Mouse (Mus musculus): ENCODE results near the gene Rbpms2. TPM values are rescaled to one million over a fixed set of nuclear protein-coding genes. Genes with fewer than 3 reads are reported as not detected.

Rbpms2 gene
- total and polyA plus RNA-seq, 2 experiments = 9.8 to 110 TPM

- Histone ChIP-seq H3K36me3 (ENCODE audit: control insufficient read depth, insufficient read depth, low read length) (peaks cover 18% of the 10 kb centered on the region), H3K9ac (ENCODE audit: low read depth, low read length) (no peak overlapping the region), H3K79me2 (ENCODE audit: control insufficient read depth, insufficient read depth, low read length) (no peaks in the 10 kb centered on the region; the same call in 1 of the 2 replicates), H3K27me3 (ENCODE audit: control insufficient read depth, insufficient read depth, low read length) (no peaks in the 10 kb centered on the region), H3K4me1 (ENCODE audit: control insufficient read depth, insufficient read depth, low read length) (no peaks in the 10 kb centered on the region; the same call in 1 of the 2 replicates), H3K4me3 (ENCODE audit: insufficient read depth, low read depth, low read length) (no peak overlapping the region), H3K27ac (replicated peaks; ENCODE audit: insufficient read depth, low read depth, low read length) (no peak overlapping the region)
- TF ChIP-seq POLR2A (IDR thresholded peaks at IDR 0.05; ENCODE audit: extremely low read depth, insufficient read depth, low read length) (no peak), CTCF (IDR thresholded peaks at IDR 0.05; ENCODE audit: low read depth, low read length) (no peak)
- WGBS = 65% methylated on average over 3 of the region's 3 CpGs
- peak; percentile 43 for DNase-seq (ENCODE audit: extremely low read depth, low read depth, low spot score)
These were observed 66.2 kb downstream of the Rbpms2 start for GRCm38 (mm10) chr9:65695646-65696045.

- Histone ChIP-seq H3K9ac (ENCODE audit: low read depth, low read length) (no peak overlapping the region), H3K4me1 (ENCODE audit: control insufficient read depth, insufficient read depth, low read length) (no peaks in the 10 kb centered on the region; the same call in 1 of the 2 replicates), H3K27ac (replicated peaks; ENCODE audit: insufficient read depth, low read depth, low read length) (no peak overlapping the region), H3K36me3 (ENCODE audit: control insufficient read depth, insufficient read depth, low read length) (peaks cover 18% of the 10 kb centered on the region), H3K4me3 (ENCODE audit: insufficient read depth, low read depth, low read length) (no peak overlapping the region), H3K27me3 (ENCODE audit: control insufficient read depth, insufficient read depth, low read length) (no peaks in the 10 kb centered on the region), H3K79me2 (ENCODE audit: control insufficient read depth, insufficient read depth, low read length) (no peaks in the 10 kb centered on the region; the same call in 1 of the 2 replicates)
- peak; percentile 51 for DNase-seq (ENCODE audit: extremely low read depth, low read depth, low spot score)
- TF ChIP-seq CTCF (IDR thresholded peaks at IDR 0.05; ENCODE audit: low read depth, low read length) (no peak), POLR2A (IDR thresholded peaks at IDR 0.05; ENCODE audit: extremely low read depth, insufficient read depth, low read length) (no peak)
These were observed 66.9 kb downstream of the Rbpms2 start for GRCm38 (mm10) chr9:65696337-65696736.

DNA sequence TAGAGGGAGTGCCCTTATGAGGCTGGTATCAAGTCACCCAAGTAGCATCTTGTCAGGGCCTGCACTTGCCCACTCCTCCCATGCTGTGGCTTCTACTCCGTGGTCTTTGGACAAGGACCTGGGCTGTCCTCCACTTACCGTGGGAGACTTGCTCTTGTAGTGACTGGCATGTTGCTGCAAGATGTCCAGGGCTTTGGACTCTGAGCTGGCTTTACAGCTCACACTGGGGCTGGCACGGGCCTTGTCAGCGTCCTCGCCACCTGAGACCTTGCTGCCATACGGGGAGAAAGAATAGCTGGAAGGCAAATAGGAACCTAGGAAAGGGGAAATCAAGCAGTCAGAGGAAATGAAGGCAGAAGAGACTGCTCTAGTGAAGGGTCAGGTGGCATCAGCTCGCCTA, 67.9 kb downstream of the Rbpms2 start:
- Histone ChIP-seq H3K4me1 (ENCODE audit: control insufficient read depth, insufficient read depth, low read length) (no peaks in the 10 kb centered on the region; the same call in 1 of the 2 replicates), H3K79me2 (ENCODE audit: control insufficient read depth, insufficient read depth, low read length) (no peaks in the 10 kb centered on the region; the same call in 1 of the 2 replicates), H3K4me3 (ENCODE audit: insufficient read depth, low read depth, low read length) (no peak overlapping the region), H3K27ac (replicated peaks; ENCODE audit: insufficient read depth, low read depth, low read length) (no peak overlapping the region), H3K9ac (ENCODE audit: low read depth, low read length) (no peak overlapping the region), H3K36me3 (ENCODE audit: control insufficient read depth, insufficient read depth, low read length) (peaks cover 20% of the 10 kb centered on the region), H3K27me3 (ENCODE audit: control insufficient read depth, insufficient read depth, low read length) (no peaks in the 10 kb centered on the region)
- TF ChIP-seq CTCF (IDR thresholded peaks at IDR 0.05; ENCODE audit: low read depth, low read length) = no peak
- no peak for TF ChIP-seq POLR2A (IDR thresholded peaks at IDR 0.05; ENCODE audit: extremely low read depth, insufficient read depth, low read length)
- peak; percentile 50 for DNase-seq (ENCODE audit: extremely low read depth, low read depth, low spot score)
- 74% methylated on average over 7 of the region's 7 CpGs for WGBS

DNA sequence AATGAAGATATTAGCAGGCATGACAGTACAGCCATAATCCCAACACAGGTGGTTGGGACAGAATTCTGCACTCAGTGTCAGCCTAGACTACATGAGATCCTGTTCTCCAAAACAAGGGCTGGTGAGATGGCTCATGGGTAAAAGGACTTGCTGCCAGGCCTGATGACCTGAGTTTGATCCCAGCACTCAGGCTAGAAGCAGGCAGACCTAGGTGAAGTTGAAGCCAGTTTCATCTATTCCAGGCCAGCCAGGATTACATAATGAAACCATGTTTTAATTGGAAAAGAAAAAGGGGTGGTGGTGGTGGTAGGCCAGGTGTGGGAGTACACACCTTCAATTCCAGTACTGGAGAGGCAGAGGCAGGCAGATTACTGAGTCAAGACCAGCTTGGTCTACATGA, 68.5 kb downstream of the Rbpms2 start:
- H3K79me2 ChIP-seq (ENCODE audit: control insufficient read depth, insufficient read depth, low read length) = no peaks in the 10 kb centered on the region; the same call in 1 of the 2 replicates
- TF ChIP-seq CTCF (IDR thresholded peaks at IDR 0.05; ENCODE audit: low read depth, low read length) (no peak), POLR2A (IDR thresholded peaks at IDR 0.05; ENCODE audit: extremely low read depth, insufficient read depth, low read length) (no peak)
- peak; percentile 80 for DNase-seq (ENCODE audit: extremely low read depth, low read depth, low spot score)
- 0 out of 2 replicates have a peak overlapping the region, but pooled peaks have one; percentile 31 for H3K27ac ChIP-seq (replicated peaks; ENCODE audit: insufficient read depth, low read depth, low read length)
- no peaks in the 10 kb centered on the region for H3K27me3 ChIP-seq (ENCODE audit: control insufficient read depth, insufficient read depth, low read length)
- peaks cover 21% of the 10 kb centered on the region for H3K36me3 ChIP-seq (ENCODE audit: control insufficient read depth, insufficient read depth, low read length)
- H3K4me1 ChIP-seq (ENCODE audit: control insufficient read depth, insufficient read depth, low read length) = no peaks in the 10 kb centered on the region; the same call in 1 of the 2 replicates
- no peak overlapping the region for H3K9ac ChIP-seq (ENCODE audit: low read depth, low read length)
- no peak overlapping the region for H3K4me3 ChIP-seq (ENCODE audit: insufficient read depth, low read depth, low read length)

GRCm38 (mm10) chr9:65700504-65700903, 71.1 kb downstream of the Rbpms2 start:
- H3K27me3 ChIP-seq (ENCODE audit: control insufficient read depth, insufficient read depth, low read length) = no peaks in the 10 kb centered on the region
- H3K27ac ChIP-seq (replicated peaks; ENCODE audit: insufficient read depth, low read depth, low read length) = no peak overlapping the region
- 89% methylated on average over 6 of the region's 6 CpGs for WGBS
- H3K4me3 ChIP-seq (ENCODE audit: insufficient read depth, low read depth, low read length) = no peak overlapping the region
- no peak for TF ChIP-seq POLR2A (IDR thresholded peaks at IDR 0.05; ENCODE audit: extremely low read depth, insufficient read depth, low read length)
- no peak for TF ChIP-seq CTCF (IDR thresholded peaks at IDR 0.05; ENCODE audit: low read depth, low read length)
- no peak overlapping the region for H3K9ac ChIP-seq (ENCODE audit: low read depth, low read length)
- DNase-seq (ENCODE audit: extremely low read depth, low read depth, low spot score) = no peak
- no peaks in the 10 kb centered on the region; the same call in 1 of the 2 replicates for H3K4me1 ChIP-seq (ENCODE audit: control insufficient read depth, insufficient read depth, low read length)
- peaks cover 24% of the 10 kb centered on the region for H3K36me3 ChIP-seq (ENCODE audit: control insufficient read depth, insufficient read depth, low read length)
- no peaks in the 10 kb centered on the region; the same call in 1 of the 2 replicates for H3K79me2 ChIP-seq (ENCODE audit: control insufficient read depth, insufficient read depth, low read length)

- H3K4me1 ChIP-seq (ENCODE audit: control insufficient read depth, insufficient read depth, low read length) = no peaks in the 10 kb centered on the region; the same call in 1 of the 2 replicates
- no peak overlapping the region for H3K27ac ChIP-seq (replicated peaks; ENCODE audit: insufficient read depth, low read depth, low read length)
- 92% methylated on average over 9 of the region's 9 CpGs for WGBS
- DNase-seq (ENCODE audit: extremely low read depth, low read depth, low spot score) = no peak
- no peak overlapping the region for H3K9ac ChIP-seq (ENCODE audit: low read depth, low read length)
- no peaks in the 10 kb centered on the region for H3K27me3 ChIP-seq (ENCODE audit: control insufficient read depth, insufficient read depth, low read length)
- H3K4me3 ChIP-seq (ENCODE audit: insufficient read depth, low read depth, low read length) = no peak overlapping the region
- no peaks in the 10 kb centered on the region; the same call in 1 of the 2 replicates for H3K79me2 ChIP-seq (ENCODE audit: control insufficient read depth, insufficient read depth, low read length)
- peaks cover 19% of the 10 kb centered on the region for H3K36me3 ChIP-seq (ENCODE audit: control insufficient read depth, insufficient read depth, low read length)
- no peak for TF ChIP-seq POLR2A (IDR thresholded peaks at IDR 0.05; ENCODE audit: extremely low read depth, insufficient read depth, low read length)
These were observed 72.8 kb downstream of the Rbpms2 start for GRCm38 (mm10) chr9:65702286-65702685.

Measured in liver, adult 2 months (tissue).